Mouse (Mus musculus) heart, adult 2 months (tissue): ENCODE measurements at regions not wholly inside any gene's neighbourhood (a gene's known extent, or its start where the extent isn't known, plus 50 kb on each side); places are given as distances from the start of the nearest gene placed in this dataset.

ENCODE experiments used
- DNase-seq, 2 experiments: peaks; one replicate each; pipeline ENCODE4 v3.0.0; 2021
- H3K27ac ChIP-seq: fragments of 200-600 bp; 2 replicates; pipeline ENCODE4 v1.8.1; 2022
- H3K27me3 ChIP-seq: fragments of 200-500 bp; 2 replicates; pipeline ENCODE4 v1.6.1; 2012; ENCODE audit warnings: mild to moderate bottlenecking, low read length, inconsistent platforms, mixed read lengths; ENCODE audit not compliant: control insufficient read depth, insufficient read depth
- H3K36me3 ChIP-seq: fragments of 200-500 bp; 2 replicates; pipeline ENCODE4 v1.6.1; 2012; ENCODE audit warnings: low read length, inconsistent platforms; ENCODE audit not compliant: control insufficient read depth, insufficient read depth
- H3K4me1 ChIP-seq: fragments of 200-500 bp; 2 replicates; pipeline ENCODE4 v1.6.1; 2011; ENCODE audit warnings: low read length; ENCODE audit not compliant: control insufficient read depth, insufficient read depth
- H3K4me3 ChIP-seq: fragments of 200-600 bp; 2 replicates; pipeline ENCODE4 v1.8.1; 2022
- H3K79me2 ChIP-seq: fragments of 200-500 bp; replicated peaks from 2 replicates; pipeline ENCODE4 v1.6.1; 2012; ENCODE audit warnings: mild to moderate bottlenecking, inconsistent platforms, low read length, moderate library complexity, mixed read lengths; ENCODE audit not compliant: control insufficient read depth, insufficient read depth
- H3K9ac ChIP-seq: fragments of 200-500 bp; 2 replicates; pipeline ENCODE4 v1.6.1; 2012; ENCODE audit warnings: low read depth, mild to moderate bottlenecking, control low read depth, inconsistent platforms, low read length, mixed read lengths
- CTCF ChIP-seq: fragments of 200-600 bp; IDR thresholded peaks from 2 replicates; pipeline ENCODE4 v1.8.1; 2022; ENCODE audit warnings: antibody characterized with exemption, mild to moderate bottlenecking, moderate library complexity
- EP300 ChIP-seq: fragments of 200-500 bp; IDR thresholded peaks from 2 replicates; pipeline ENCODE4 v1.6.1; 2011; ENCODE audit warnings: low read depth, low read length, control low read depth; ENCODE audit not compliant: insufficient read depth
- POLR2A ChIP-seq: fragments of 200-500 bp; IDR thresholded peaks from 2 replicates; pipeline ENCODE4 v1.6.1; 2011; ENCODE audit warnings: mild to moderate bottlenecking, low read depth, low read length, control low read depth; ENCODE audit not compliant: insufficient read depth
- WGBS: fragments of 180-500 bp; shearing (Covaris S2); methylation state at CpG from one replicate; pipeline ENCODE4 v1.1.7; 2018; 5-methylcytosine and 5-hydroxymethylcytosine counted together
- intact Hi-C: fragments of 180-260 bp; cut with DNase I; formaldehyde crosslinking; loops from one replicate; pipeline ENCODE4 v1.15.1; 2025

DNA sequence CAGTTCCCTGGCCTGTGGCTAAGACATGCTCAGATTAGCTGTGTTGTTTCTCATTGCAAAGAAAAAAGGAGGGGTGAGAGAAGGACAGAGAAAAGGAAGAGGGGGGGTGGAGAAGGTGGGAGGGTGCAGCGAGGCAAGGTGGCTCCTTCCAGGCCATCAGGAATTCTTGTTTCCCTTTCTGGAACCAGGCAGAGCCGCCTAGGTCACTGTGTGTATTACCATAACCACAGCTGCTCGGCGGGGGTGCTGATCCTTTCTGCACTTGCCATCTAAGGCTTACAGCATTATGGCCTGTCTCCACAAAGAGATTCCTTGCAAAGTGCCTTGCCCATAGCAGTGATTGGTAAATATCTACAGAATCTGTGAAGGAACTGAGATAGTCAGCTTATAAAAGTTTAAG lies 493.1 kb upstream of the Cdh4 start:
- H3K27ac ChIP-seq, result no peak overlapping the region
- no peak for DNase-seq
- TF ChIP-seq POLR2A (no peak), EP300 (no peak), CTCF (no peak)
- 41% methylated on average over 4 of the region's 4 CpGs for WGBS
- H3K36me3 ChIP-seq, result no peaks in the 10 kb centered on the region
- H3K27me3 ChIP-seq, result no peaks in the 10 kb centered on the region
- no peaks in the 10 kb centered on the region for H3K4me1 ChIP-seq
- intact Hi-C loops, result no loop called here
- no peaks in the 10 kb centered on the region for H3K79me2 ChIP-seq
- no peak overlapping the region for H3K4me3 ChIP-seq
- H3K9ac ChIP-seq, result no peak overlapping the region

DNA sequence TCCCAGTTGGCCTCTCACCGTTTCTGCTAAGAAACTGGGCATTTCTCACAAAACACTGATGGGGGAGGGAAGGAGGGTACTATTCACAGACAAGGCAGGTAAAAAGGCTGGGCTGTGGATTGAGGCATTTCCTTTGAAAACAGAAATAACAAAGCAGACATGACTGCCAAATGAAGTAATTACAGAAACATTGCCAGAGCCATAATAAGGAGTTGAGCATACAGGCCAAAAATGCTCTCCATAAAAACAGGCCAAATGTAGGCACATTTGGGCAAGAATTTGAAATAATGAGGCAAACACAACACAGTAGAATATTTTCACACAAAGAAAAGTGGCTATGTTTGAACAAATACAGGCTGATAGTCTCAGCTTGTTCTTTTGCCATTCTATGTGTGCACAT lies 491.9 kb upstream of the Cdh4 start:
- TF ChIP-seq EP300 (no peak), POLR2A (no peak), CTCF (no peak)
- H3K4me3 ChIP-seq, result no peak overlapping the region
- H3K27me3 ChIP-seq, result no peaks in the 10 kb centered on the region
- no peaks in the 10 kb centered on the region for H3K79me2 ChIP-seq
- H3K4me1 ChIP-seq, result no peaks in the 10 kb centered on the region
- no peak overlapping the region for H3K27ac ChIP-seq
- intact Hi-C loops, result no loop called here
- H3K36me3 ChIP-seq, result no peaks in the 10 kb centered on the region
- WGBS, result 37% methylated on average over 1 of the region's 1 CpGs
- DNase-seq, result no peak
- no peak overlapping the region for H3K9ac ChIP-seq

- no peak overlapping the region for H3K4me3 ChIP-seq
- no peaks in the 10 kb centered on the region for H3K79me2 ChIP-seq
- H3K9ac ChIP-seq, result no peak overlapping the region
- H3K27ac ChIP-seq, result no peak overlapping the region
- TF ChIP-seq CTCF (no peak), POLR2A (no peak), EP300 (no peak)
- DNase-seq, result no peak
- WGBS, result 42% methylated on average over 2 of the region's 2 CpGs
- intact Hi-C loops, result no loop called here
- no peaks in the 10 kb centered on the region for H3K27me3 ChIP-seq
- H3K36me3 ChIP-seq, result no peaks in the 10 kb centered on the region
- H3K4me1 ChIP-seq, result no peaks in the 10 kb centered on the region
These were observed 487.7 kb upstream of the Cdh4 start for GRCm38 (mm10) chr2:178954420-178955067.

DNA sequence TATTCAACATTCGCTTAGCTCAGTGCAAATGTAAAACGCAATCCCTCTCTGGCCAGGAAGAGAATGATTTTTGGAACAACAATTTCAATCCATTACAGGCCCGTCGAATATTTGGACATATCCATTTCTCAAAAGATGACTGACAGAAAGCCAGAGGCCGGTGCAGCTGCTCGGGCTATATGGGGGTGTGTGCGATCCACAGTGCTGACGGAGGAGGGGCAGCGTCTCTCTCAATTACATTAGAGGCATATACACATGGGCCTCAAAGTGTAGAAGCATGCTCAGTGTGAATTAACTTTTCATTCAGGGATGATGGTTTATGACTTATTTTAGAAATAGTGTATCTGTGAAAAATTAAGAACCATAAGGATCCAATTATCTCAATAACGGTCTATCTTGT lies 483.4 kb upstream of the Cdh4 start:
- intact Hi-C loops, result no loop called here
- WGBS, result 90% methylated on average over 10 of the region's 10 CpGs
- Histone ChIP-seq H3K27ac (no peak overlapping the region), H3K9ac (no peak overlapping the region), H3K4me3 (no peak overlapping the region), H3K79me2 (no peaks in the 10 kb centered on the region), H3K4me1 (no peaks in the 10 kb centered on the region), H3K36me3 (no peaks in the 10 kb centered on the region), H3K27me3 (no peaks in the 10 kb centered on the region)
- DNase-seq, result no peak
- TF ChIP-seq EP300 (no peak), POLR2A (no peak), CTCF (no peak)

DNA sequence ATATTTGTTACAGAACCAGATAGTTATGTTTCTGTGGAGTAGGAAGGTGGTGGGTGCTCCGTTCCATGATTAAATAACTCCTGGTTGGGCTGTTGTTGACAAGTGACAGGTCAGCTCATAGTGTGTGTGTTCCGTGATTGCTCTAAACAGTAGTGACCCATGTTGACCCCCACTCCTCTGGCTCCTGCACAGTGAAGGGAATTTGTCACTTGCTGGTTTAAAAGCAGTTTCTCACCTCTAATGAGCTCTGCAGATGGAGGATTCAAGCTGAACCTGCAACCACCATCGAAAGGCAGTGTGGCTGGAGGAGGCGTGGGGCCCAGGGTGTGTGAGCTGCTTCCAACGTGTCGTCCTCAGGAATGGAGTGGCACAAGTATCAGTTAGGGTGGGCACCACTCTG lies 482.6 kb upstream of the Cdh4 start:
- Histone ChIP-seq H3K79me2 (no peaks in the 10 kb centered on the region), H3K27ac (no peak overlapping the region), H3K27me3 (no peaks in the 10 kb centered on the region), H3K4me1 (no peaks in the 10 kb centered on the region), H3K9ac (no peak overlapping the region), H3K36me3 (no peaks in the 10 kb centered on the region), H3K4me3 (no peak overlapping the region)
- TF ChIP-seq POLR2A (no peak), EP300 (no peak), CTCF (no peak)
- no peak for DNase-seq
- intact Hi-C loops, result no loop called here
- WGBS, result 66% methylated on average over 6 of the region's 6 CpGs

- H3K4me3 ChIP-seq, result no peak overlapping the region
- H3K27ac ChIP-seq, result no peak overlapping the region
- H3K9ac ChIP-seq, result no peak overlapping the region
- intact Hi-C loops, result no loop called here
- H3K36me3 ChIP-seq, result no peaks in the 10 kb centered on the region
- H3K4me1 ChIP-seq, result no peaks in the 10 kb centered on the region
- no peak for DNase-seq
- TF ChIP-seq EP300 (no peak), CTCF (no peak), POLR2A (no peak)
- WGBS, result 81% methylated on average over 11 of the region's 11 CpGs
- H3K27me3 ChIP-seq, result no peaks in the 10 kb centered on the region
- H3K79me2 ChIP-seq, result no peaks in the 10 kb centered on the region
These were observed 474.5 kb upstream of the Cdh4 start for GRCm38 (mm10) chr2:178967584-178968365.
